Mouse (Mus musculus): Measurements from ENCODE around the gene Chst5.

GRCm38 (mm10) chr8:111924976-111925375, 14.7 kb upstream of the Chst5 start:
- TF ChIP-seq EP300 (IDR thresholded peaks at IDR 0.05; ENCODE audit: low read depth) (no peak), CTCF (IDR thresholded peaks at IDR 0.05; ENCODE audit: low read depth) (no peak)

All from liver, postnatal 0 days (tissue).